Mouse (Mus musculus) spleen, embryonic (tissue): ENCODE results near the gene L1cam.

Experiments
- CTCF ChIA-PET: fragments of 350-600 bp; sonication (Branson Sonifier 250); formaldehyde crosslinking; loops from one replicate; lab custom pipeline; 2022; lab: Charles Lee

L1cam gene

DNA sequence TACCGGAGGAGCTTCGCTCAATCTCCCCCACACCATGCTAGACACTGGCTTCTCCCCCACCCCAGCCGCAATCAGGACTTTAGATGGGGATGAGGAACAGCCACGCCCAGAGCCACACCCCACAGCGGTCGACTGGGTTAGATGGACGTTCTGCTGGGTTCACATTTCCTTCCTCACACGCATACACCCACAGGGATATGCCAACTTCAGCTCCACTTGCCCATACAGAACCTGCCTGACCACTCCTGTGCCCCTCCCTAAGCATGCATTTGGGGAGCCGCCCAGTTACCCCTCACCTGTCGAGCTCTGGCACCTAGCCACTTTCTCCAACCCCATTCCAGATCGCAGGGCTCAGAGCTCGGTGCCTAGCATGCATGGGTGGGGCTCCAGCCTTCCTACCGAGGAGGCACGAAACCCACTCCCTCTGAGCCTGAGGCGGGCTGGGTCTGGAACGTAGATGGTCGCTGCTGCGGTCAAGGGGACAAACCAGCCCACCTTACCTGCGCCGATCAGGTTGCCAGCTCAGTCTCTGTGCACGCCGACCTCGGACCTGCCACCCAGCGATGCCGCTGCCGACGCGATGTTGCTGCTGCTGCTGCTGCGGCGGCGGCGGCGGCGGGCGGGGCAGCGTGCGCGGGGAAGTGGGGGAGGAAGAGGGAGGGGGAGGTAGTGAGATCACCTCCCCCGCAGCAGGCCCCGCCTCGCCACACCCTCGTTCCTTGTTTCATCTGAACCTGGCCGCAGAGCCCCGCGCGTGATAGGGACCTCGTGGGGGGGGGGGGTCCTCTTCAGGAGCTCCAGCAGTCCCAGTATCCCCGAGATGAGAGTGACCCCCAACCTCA is 15.5 kb downstream of the L1cam start:
- CTCF ChIA-PET: interaction anchor here (0.6 kb wide), 1 partner anchor 83 kb away, joined by 4 read pairs; no protein-coding TSS in a partner anchor

DNA sequence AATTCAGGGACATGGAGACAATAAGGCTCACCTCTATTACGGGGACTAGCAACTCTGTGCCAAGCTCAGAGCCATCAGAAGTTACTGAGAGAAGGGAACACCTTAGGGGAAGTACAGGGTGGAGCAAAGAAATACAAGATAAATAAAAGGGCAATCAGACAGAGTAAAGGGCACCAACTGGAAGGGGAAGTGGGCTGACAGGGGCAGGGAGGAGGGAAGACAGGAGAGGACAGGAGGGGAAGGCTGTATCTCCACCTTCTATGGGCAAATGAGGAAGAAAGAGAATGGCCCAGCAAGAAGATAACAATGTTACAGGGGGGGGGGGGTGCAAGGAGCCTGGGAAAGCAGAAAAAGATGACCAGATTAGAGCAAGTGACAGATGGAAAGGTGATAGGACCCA is 18.9 kb downstream of the L1cam start:
- CTCF ChIA-PET: no interaction called here

DNA sequence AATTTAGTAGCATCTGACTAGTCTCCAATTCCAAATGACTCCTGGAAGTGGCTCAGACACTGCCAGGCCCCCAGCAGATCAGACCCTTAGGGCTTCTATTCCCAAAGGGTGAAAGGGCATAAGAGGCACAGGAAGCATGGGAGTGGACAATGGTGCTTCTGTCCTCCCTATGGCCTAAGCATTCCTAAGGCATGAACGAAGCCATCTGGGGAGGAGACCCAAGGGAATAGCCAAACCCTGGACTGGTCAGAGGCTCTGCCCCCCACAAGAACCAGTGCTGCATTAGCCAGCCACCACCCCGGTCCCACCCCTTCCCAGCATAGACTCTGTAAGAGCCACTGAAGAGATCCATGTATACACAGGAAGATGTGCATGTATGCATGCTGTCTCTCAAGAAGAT is 20.0 kb downstream of the L1cam start:
- CTCF ChIA-PET: no interaction called here

DNA sequence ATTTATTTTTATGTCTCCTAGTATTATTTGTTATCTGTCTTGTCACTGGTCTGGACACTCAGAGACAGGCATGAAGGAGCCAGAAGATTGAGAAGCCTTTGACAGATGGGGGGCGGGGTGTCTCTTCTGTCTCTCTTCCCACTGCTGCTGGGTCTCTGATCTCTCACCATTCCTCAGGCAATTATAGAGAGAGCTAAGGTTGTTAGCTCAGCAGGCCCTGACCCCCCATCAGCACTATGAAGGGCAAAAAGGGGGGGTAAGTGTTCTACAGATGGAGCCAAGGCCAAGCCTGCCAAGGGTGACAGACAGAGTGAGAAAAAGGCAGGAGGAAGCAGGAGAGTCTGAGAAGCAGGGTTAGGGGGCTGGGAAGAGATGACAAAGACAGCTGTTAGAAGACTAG is 23.9 kb downstream of the L1cam start:
- CTCF ChIA-PET: no interaction called here

DNA sequence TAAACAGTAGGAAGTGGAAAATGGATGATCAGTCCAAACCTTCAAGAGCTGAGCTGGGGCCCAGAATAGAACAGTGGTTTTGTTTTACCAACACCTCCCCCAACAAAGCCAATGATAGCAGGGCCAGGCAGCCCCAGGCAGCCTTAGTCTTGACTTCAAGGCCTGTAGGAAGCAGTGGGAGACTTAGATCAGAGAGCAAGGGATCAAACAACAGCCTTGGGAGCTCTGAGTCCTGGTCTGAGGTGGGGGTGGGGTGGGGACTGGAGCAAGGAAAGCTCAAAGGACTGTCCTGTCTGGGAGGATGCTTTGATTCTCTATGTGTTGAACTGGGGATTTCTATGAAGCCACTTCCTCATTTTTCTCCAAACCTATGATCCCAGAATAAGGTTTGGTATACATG is 24.4 kb downstream of the L1cam start:
- CTCF ChIA-PET: no interaction called here

DNA sequence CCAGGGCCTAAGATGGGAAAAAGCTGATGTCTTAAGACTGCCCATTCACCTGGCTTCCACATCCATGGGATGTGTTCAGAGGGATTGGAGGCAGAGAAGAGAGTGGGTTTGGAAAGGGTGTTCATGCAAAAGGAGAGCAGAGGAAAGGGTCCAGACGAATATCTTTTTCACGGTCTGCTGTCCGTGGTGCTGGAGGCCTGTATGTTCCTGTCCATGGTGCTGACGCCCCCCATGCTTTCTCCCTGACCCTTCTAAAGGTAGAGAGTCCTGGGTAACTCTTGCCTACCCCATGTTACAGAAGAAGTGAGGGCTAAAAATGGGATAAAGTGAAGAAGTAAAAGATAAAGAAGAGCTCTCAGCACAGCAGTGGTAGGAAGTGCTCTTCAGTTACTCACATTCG is 26.6 kb downstream of the L1cam start:
- CTCF ChIA-PET: interaction anchor here (0.7 kb wide), 1 partner anchor 336 kb away, joined by 3 read pairs; no protein-coding TSS in a partner anchor

DNA sequence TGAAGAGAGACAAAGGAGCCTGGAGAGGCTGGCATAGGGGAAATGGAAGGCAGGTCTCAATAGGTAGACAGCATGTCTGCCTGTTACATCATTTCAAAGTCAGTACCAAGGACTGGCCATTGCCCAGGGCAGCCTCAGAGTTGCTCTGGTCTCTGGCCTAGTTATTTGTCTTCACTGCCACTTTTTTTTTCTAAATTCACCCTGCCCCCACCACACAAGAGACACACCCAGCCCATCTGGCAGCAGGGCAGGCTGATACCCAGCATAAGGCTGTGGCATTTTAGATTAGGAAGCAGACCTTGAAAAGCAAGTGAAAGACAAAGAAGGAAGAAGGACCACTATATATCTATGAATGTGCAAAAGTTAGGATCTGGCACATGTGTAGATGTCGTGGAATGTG is 28.1 kb downstream of the L1cam start:
- CTCF ChIA-PET: no interaction called here

DNA sequence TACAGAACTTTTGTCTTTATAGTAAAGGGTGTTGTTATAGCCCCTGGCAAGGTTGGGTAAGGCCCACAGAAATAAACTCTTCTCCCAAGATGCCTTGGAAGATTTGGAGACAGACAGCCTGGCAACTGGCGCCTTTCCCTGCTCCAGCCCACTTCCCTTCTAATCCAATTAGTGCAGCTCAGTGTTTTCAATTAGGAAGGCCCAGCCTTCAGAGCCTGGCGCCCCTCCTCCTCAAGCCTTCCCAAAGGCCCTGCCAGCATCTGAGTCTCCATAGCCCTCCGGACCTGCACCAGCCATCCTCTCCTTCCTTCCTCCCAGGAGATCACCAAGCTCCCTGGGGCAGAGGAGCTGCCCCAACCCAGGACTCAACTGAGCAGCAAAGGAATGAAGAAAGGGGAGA is 28.6 kb downstream of the L1cam start:
- CTCF ChIA-PET: no interaction called here

DNA sequence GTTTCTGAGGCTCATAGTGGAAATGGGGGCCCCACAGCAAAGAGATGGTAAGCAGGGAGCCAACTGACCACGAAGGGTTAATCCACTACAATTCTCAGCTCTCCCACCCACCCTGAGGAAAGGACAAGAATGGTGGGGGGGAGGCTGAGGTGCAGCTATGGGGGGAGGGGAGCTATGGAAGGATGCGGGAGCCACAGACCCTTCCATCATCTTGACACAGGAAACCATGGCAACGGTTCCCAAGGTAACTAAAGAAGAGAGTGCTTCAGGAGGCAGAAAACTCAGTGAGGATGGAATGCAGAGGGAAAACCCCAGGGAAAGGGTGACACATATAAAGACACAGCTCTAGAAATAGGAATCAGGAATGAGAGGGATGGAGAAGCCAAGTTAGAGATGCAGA is 31.2 kb downstream of the L1cam start:
- CTCF ChIA-PET: no interaction called here

DNA sequence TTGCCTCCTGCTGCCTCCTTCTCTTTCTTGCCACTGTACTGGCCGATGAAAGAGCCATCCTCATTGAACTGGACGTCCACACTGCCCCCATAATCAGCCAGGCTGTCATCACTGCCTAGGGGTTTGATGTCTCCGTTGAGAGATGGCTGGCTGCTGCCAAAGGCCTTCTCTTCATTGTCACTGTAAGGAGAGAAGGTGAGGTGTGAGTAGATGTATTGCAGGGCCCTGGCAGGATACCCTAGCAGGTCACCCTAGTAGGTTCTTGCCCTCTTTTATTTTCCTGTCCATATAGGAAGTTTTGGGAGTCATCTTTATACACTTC is 40.9 kb downstream of the L1cam start:
- CTCF ChIA-PET: no interaction called here

DNA sequence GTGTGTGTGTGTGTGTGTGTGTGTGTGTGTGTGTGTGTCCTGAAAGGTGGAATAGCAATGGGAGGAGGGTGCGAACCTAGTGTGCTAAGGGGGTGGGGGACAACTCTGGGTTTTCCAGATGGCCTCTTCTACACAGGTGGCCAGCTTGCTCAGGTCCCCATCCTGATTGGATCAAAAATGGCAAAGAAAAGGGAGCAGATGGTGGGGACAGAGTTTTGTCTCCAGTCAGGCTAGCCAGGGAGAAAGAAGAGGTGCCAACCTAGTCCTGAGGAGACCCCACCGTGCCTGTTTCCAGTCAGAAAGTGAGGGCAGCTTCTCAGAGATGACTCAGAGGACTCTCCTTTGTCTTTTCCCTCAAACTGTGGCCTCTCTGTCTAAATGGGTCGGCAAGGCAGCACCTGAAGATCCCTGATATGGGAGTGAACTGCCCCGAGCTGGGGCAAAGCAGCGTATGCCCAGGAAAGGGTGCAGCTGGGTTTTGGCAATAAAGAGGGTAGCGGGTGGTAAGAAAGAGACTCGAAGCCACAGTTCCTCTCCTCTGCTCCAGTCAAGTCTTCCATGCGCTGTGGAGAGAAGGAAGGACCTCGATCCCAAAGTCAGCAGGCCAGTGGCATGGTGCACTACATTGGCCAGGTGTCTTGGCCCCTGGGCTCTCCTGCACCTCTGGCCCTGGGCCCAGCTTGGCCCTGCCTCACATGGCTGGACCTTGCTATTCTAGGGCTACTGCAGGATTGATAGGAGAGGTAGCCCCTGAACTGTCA is 41.4 kb downstream of the L1cam start:
- CTCF ChIA-PET: no interaction called here

DNA sequence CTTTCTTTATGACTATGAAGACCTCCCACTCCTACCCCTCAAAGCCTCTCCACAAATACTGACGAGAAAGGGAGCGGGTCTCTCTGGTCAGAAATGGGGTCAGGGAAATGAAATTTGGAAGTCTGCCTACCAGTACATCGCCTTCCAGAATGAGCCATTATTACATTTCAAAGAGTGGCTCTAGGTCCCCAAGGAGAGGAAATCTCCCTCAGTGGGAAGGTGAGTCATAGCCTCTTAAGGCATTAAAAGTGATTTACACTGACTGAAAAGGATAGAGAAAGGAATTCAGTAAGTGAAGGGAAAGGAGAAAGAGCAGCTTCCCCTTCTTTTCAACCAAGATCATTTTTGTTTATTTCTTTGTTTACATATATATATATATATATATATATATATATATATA is 59.2 kb downstream of the L1cam start:
- CTCF ChIA-PET: no interaction called here

DNA sequence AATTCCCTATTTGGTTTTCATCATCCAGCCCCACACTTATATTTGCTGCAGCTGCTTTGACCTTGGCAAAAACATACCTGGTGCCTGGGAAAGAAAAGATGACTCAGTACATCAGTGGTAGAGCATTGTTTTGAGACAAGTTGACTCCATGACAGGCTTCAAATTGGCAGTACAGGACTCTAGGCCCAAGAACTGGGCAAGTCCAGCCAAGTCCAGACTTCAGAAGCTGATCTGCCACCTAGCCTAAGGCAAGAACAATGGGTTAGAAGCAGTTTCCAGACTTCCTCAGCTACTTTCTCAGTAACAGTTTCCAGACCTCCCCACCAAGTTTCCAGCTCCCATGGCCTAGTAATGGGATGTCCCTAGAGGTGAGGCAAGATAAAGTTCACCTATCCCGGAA is 60.2 kb downstream of the L1cam start:
- CTCF ChIA-PET: no interaction called here

DNA sequence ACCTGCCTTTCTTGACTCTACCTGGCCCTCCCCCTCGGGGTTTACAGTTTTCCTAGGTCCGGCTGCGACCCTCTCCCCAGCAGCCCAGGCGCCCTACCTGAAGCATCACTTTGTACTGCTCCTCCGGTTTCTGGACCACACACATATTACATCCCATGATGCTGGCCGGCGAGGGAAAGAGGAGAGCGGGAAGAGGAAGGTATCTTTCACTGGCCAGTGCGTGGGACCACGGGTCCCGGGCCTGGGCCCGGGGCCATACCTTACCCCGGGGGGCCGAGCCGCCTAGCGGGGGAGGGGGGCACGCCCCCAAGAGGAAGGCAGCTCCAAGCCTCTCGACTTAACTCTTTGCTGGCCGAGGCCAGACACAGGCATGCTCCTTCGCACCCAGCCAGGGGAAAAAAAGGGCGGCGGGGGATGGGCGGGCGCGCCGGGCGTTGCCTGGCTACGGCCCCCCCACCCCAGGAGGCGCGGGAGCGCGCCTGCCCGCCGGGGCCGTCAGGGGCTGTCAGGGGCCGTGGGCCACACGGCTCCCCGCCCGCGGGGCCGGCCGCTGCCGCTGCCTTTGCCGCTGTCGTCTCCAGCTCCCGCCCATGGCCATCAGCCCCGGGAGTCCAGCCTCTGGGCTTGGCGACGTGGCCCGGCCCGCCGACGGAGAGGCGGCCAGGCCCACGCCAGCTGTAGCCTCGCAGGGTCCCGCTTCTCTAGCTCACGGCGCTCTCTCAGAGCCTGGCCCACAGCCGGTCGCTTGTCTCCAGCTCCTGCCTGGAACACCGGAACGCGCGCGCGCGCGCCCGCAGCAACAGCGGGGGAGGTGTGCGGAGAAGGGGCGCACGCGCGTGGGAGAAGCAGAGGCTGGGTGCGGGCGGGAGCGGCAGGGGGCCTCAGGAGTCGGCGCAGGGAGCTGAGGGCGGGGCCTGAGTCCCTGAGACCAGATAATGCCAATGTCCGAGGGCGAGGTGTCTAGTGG is 71.4 kb downstream of the L1cam start, which contains the start of gene Pdzd4:
TSS of gene Pdzd4 (minus strand) at position 785 of the 967 bp plus-strand sequence.
- CTCF ChIA-PET: no interaction called here

DNA sequence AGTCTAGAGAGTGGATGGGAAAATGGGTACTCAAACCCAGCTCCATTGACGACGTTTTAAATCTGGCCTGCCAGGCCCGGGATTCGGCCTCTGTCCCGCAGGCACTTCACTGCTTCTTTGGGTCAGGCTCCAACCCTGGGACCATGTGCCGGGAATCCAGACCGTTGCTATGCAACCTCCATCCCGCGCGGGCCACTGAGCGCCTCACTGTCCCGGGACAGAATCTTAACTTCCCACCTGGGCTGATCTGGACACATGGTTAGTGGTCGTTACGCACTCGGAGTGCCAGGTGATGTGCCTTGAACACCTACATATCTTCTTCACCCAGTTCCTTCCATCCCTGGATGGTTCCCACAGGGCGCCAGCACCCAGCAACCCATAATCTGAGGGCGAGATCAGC is 72.2 kb downstream of the L1cam start:
- CTCF ChIA-PET: no interaction called here

DNA sequence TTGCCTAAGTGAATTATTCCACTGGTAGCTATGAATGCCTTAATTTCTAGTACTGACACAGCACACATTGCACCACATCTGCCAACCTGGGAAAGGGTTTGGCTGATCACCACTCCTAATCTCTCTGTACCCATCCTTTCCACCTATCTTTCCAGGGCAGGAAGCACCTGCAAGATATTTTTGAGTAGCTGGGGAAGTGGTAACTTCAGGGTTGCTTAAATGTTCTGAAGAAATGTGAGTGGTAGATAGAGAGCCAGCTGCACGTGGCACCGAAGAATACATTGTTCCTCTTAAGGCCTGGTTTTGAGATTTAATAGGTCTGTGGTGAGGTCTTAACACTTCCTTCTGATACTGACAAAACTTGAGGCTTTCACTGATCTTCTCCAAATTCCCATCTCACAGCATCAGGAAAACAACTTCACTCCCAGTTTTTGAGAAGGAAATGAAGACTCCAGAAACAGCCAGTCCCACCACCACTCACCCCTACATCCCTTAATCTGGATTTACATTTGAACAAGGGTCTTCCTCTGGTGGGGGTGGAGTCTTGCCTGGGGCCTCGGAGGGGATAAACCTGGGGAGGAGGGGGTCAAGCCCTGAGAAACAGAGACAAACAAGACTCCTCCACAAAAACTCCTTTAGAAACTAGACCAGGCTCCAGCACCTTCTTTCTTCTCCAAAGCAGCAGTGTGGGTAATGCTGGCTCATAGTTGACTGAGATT is 79.2 kb downstream of the L1cam start:
- CTCF ChIA-PET: no interaction called here

DNA sequence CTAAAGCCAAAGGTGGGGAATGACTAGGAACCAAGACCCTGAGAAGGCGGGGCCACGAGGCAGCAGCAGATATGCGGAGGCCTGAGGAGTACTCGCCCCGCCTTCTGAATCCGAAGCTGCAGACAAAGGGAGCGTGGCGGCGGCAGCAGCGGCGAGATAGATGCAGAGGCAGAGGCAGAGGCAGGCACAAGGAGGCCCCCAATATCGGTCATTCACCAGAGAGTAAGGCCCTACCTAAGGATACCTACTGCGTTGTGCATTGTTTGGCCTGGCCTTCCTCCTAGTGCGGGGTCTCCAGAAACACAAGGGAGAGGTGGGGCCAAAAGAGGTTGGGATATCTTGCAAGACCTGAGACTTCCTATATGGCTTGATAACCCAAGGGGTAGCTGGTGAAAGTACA is 80.8 kb downstream of the L1cam start:
- CTCF ChIA-PET: no interaction called here

DNA sequence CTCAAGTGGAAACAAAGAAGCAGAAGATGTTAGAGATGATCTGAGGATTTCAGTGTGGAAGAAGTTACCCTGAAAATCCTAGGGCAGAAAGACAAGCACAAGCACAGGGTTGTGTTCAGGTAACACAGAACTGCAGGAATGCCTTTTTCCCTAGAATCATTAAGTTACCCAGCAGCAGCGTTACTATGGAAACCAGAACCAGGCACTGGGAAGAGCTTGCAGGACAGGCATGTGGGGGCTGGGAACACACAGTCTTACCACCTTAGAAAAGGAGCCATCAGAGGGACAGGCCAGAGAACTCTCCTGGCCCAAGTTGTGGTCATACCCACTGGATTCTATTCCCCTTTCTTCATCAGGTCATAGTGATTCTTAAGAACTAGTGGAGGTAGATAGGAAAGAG is 90.1 kb downstream of the L1cam start:
- CTCF ChIA-PET: no interaction called here
